Mouse (Mus musculus): ENCODE data around the gene Hunk. TPM values are rescaled to one million over a fixed set of nuclear protein-coding genes. Genes with fewer than 3 reads are reported as not detected.

Gene Hunk
- polyA plus RNA-seq, 1 experiment: 1.4 TPM

GRCm38 (mm10) chr16:90518732-90519295 lies 133.0 kb downstream of the Hunk start:
- no peak overlapping the region for H3K27ac ChIP-seq (ENCODE audit: insufficient read depth, low read depth, low read length)
- no peaks in the 10 kb centered on the region for H3K4me1 ChIP-seq (ENCODE audit: control insufficient read depth, insufficient read depth, insufficient read length, low read length)
- WGBS: 82% methylated on average over 13 of the region's 13 CpGs
- TF ChIP-seq CTCF (IDR thresholded peaks at IDR 0.05; ENCODE audit: extremely low read depth, insufficient read length, insufficient replicate concordance, low read depth, low read length) (no peak), POLR2A (IDR thresholded peaks at IDR 0.05; ENCODE audit: low read depth, low read length) (no peak)
- no peak overlapping the region for H3K4me3 ChIP-seq (ENCODE audit: low read depth, low read length)
- no peaks in the 10 kb centered on the region for H3K36me3 ChIP-seq (ENCODE audit: control insufficient read depth, insufficient read depth, low read length)
- H3K27me3 ChIP-seq (ENCODE audit: control insufficient read depth, insufficient read depth, low read length): no peaks in the 10 kb centered on the region

DNA sequence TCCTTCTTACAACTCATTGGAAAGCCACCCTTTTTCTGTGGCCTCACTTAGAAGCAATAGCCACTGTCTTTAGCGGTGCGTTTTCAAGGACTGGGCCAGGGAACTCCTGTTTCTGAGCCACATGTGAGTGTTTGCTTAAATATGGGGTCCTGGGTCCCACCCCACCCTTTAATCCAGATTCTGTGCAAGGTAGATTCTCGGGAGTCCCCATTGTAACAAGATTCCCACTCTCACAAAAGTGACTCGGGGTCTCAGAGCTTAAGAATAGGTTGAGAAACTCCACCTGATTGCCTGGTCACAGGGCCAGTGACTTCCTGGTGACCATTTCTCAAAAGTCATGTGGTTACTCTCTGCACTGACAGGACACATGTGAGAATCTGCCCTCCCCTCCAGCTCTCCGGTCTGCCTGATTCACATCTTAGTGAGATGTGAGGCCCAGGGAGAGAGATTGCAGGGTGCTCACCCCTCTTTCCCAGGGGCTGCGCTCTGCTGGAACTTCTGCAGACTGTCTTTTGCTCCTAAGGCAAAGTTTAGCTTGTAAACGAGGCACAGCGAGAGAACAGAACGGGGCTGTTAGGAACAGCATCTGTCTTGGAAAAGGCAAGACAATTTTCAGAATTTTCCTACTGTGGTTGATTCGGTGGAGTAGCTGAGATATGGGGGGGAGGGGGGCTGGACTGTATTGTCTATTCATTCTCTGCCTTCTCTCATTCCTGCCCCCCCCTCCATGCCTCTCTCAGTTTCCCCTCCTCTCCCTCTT lies 135.6 kb downstream of the Hunk start:
- Histone ChIP-seq H3K36me3 (ENCODE audit: control insufficient read depth, insufficient read depth, low read length) (no peaks in the 10 kb centered on the region), H3K4me3 (ENCODE audit: low read depth, low read length) (no peak overlapping the region), H3K27ac (ENCODE audit: insufficient read depth, low read depth, low read length) (no peak overlapping the region), H3K27me3 (ENCODE audit: control insufficient read depth, insufficient read depth, low read length) (no peaks in the 10 kb centered on the region), H3K4me1 (ENCODE audit: control insufficient read depth, insufficient read depth, insufficient read length, low read length) (no peaks in the 10 kb centered on the region)
- 28% methylated on average over 10 of the region's 10 CpGs for WGBS
- TF ChIP-seq CTCF (IDR thresholded peaks at IDR 0.05; ENCODE audit: extremely low read depth, insufficient read length, insufficient replicate concordance, low read depth, low read length): no peak
- no peak for TF ChIP-seq POLR2A (IDR thresholded peaks at IDR 0.05; ENCODE audit: low read depth, low read length)

GRCm38 (mm10) chr16:90521951-90522255 lies 136.1 kb downstream of the Hunk start:
- Histone ChIP-seq H3K36me3 (ENCODE audit: control insufficient read depth, insufficient read depth, low read length) (no peaks in the 10 kb centered on the region), H3K27me3 (ENCODE audit: control insufficient read depth, insufficient read depth, low read length) (no peaks in the 10 kb centered on the region), H3K4me1 (ENCODE audit: control insufficient read depth, insufficient read depth, insufficient read length, low read length) (no peaks in the 10 kb centered on the region), H3K4me3 (ENCODE audit: low read depth, low read length) (no peak overlapping the region), H3K27ac (ENCODE audit: insufficient read depth, low read depth, low read length) (no peak overlapping the region)
- TF ChIP-seq POLR2A (IDR thresholded peaks at IDR 0.05; ENCODE audit: low read depth, low read length) (no peak), CTCF (IDR thresholded peaks at IDR 0.05; ENCODE audit: extremely low read depth, insufficient read length, insufficient replicate concordance, low read depth, low read length) (no peak)
- 45% methylated on average over 3 of the region's 3 CpGs for WGBS

GRCm38 (mm10) chr16:90522575-90522974 lies 136.8 kb downstream of the Hunk start:
- Histone ChIP-seq H3K4me3 (ENCODE audit: low read depth, low read length) (no peak overlapping the region), H3K36me3 (ENCODE audit: control insufficient read depth, insufficient read depth, low read length) (no peaks in the 10 kb centered on the region), H3K27me3 (ENCODE audit: control insufficient read depth, insufficient read depth, low read length) (no peaks in the 10 kb centered on the region), H3K27ac (ENCODE audit: insufficient read depth, low read depth, low read length) (no peak overlapping the region), H3K4me1 (ENCODE audit: control insufficient read depth, insufficient read depth, insufficient read length, low read length) (no peaks in the 10 kb centered on the region)
- TF ChIP-seq POLR2A (IDR thresholded peaks at IDR 0.05; ENCODE audit: low read depth, low read length) (no peak), CTCF (IDR thresholded peaks at IDR 0.05; ENCODE audit: extremely low read depth, insufficient read length, insufficient replicate concordance, low read depth, low read length) (no peak)
- WGBS: 62% methylated on average over 1 of the region's 1 CpGs

DNA sequence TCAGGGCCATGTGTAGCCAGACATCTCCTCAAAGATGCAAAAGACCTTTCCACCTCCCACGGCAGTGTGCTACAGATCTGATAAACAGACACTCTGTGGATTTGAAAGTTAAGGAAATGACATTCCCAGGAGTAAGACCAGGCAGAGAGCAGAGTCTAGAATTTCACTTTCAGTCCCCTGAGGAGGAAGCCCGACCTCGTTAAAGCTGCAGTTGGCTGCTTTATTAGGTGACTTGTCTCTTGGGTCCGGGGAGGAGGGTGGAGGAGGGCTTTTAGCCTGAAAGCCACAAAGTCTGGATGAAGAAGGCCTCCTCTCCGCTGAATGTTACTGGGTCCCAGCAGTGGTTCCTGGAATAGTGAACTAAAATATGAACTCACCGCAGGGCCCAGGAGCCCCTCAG lies 137.6 kb downstream of the Hunk start:
- Histone ChIP-seq H3K4me3 (ENCODE audit: low read depth, low read length) (no peak overlapping the region), H3K36me3 (ENCODE audit: control insufficient read depth, insufficient read depth, low read length) (no peaks in the 10 kb centered on the region), H3K27me3 (ENCODE audit: control insufficient read depth, insufficient read depth, low read length) (no peaks in the 10 kb centered on the region), H3K27ac (ENCODE audit: insufficient read depth, low read depth, low read length) (no peak overlapping the region), H3K4me1 (ENCODE audit: control insufficient read depth, insufficient read depth, insufficient read length, low read length) (no peaks in the 10 kb centered on the region)
- 27% methylated on average over 6 of the region's 6 CpGs for WGBS
- no peak for TF ChIP-seq CTCF (IDR thresholded peaks at IDR 0.05; ENCODE audit: extremely low read depth, insufficient read length, insufficient replicate concordance, low read depth, low read length)

DNA sequence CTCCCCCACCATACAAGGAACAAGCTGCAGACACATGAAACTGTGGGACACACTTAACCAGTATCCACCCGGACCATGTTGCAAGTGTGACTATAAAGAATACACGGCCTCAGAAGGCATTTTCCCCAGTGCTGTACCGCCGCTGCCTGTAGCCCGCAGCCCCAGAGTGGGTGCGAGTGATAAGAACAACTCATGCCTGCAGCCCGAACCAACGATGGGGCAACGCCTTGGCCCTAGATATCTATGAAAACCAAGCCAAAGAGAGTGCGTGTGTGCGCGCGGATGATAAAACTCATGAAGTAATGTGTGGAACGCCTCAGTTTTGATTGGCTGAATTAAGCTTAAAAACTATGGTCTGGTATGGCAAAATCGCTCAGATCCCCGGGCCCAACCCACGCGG lies 138.1 kb downstream of the Hunk start:
- no peaks in the 10 kb centered on the region for H3K27me3 ChIP-seq (ENCODE audit: control insufficient read depth, insufficient read depth, low read length)
- H3K36me3 ChIP-seq (ENCODE audit: control insufficient read depth, insufficient read depth, low read length): no peaks in the 10 kb centered on the region
- TF ChIP-seq CTCF (IDR thresholded peaks at IDR 0.05; ENCODE audit: extremely low read depth, insufficient read length, insufficient replicate concordance, low read depth, low read length) (no peak), POLR2A (IDR thresholded peaks at IDR 0.05; ENCODE audit: low read depth, low read length) (no peak)
- H3K4me1 ChIP-seq (ENCODE audit: control insufficient read depth, insufficient read depth, insufficient read length, low read length): no peaks in the 10 kb centered on the region
- H3K27ac ChIP-seq (ENCODE audit: insufficient read depth, low read depth, low read length): no peak overlapping the region
- WGBS: 86% methylated on average over 18 of the region's 18 CpGs
- H3K4me3 ChIP-seq (ENCODE audit: low read depth, low read length): no peak overlapping the region

- no peaks in the 10 kb centered on the region for H3K36me3 ChIP-seq (ENCODE audit: control insufficient read depth, insufficient read depth, low read length)
- H3K4me3 ChIP-seq (ENCODE audit: low read depth, low read length): no peak overlapping the region
- WGBS: 94% methylated on average over 18 of the region's 18 CpGs
- TF ChIP-seq CTCF (IDR thresholded peaks at IDR 0.05; ENCODE audit: extremely low read depth, insufficient read length, insufficient replicate concordance, low read depth, low read length) (no peak), POLR2A (IDR thresholded peaks at IDR 0.05; ENCODE audit: low read depth, low read length) (no peak)
- H3K27me3 ChIP-seq (ENCODE audit: control insufficient read depth, insufficient read depth, low read length): no peaks in the 10 kb centered on the region
- no peaks in the 10 kb centered on the region for H3K4me1 ChIP-seq (ENCODE audit: control insufficient read depth, insufficient read depth, insufficient read length, low read length)
- H3K27ac ChIP-seq (ENCODE audit: insufficient read depth, low read depth, low read length): no peak overlapping the region
Measured at GRCm38 (mm10) chr16:90524393-90524792, 138.6 kb downstream of the Hunk start.

All from small intestine, adult 2 months (tissue).